Mouse (Mus musculus) liver, embryonic 13.5 days (tissue): ENCODE data around the gene Inka1. TPM values are rescaled to one million over a fixed set of nuclear protein-coding genes. Genes with fewer than 3 reads are reported as not detected.

Experiments
- polyA plus RNA-seq: library from polyadenylated mRNA; unstranded; fragments of >200 nt; fragmentation: Nextera tagmentation; extraction: Ambion mirVana; gene quantifications from 2 replicates; pipeline ENCODE4 v1.2.1, GENCODE M21; 2015

Inka1 gene
- polyA plus RNA-seq, 1 experiment from 2014 or later: 60.5 TPM

Other genes starting within 250 kb of the Inka1 start
- gene Rbm5, start 214.9 kb downstream of the Inka1 start, polyA plus RNA-seq: 64.7 and 75.5 TPM in 2 replicates
- 30.4 and 36.2 TPM in 2 replicates for gene Rbm6, start 112.6 kb downstream of the Inka1 start, polyA plus RNA-seq
- 5.6 and 5.8 TPM in 2 replicates for gene Mon1a, start 97.7 kb downstream of the Inka1 start, polyA plus RNA-seq
- 0.68 and 0.71 TPM in 2 replicates for gene Mst1r, start 79.0 kb downstream of the Inka1 start, polyA plus RNA-seq
- not detected in 2 replicates for gene Actl11, start 57.4 kb downstream of the Inka1 start, polyA plus RNA-seq
- gene Camkv, start 50.2 kb downstream of the Inka1 start, polyA plus RNA-seq: 0.13 and 0.28 TPM in 2 replicates
- gene Traip, start 35.7 kb downstream of the Inka1 start, polyA plus RNA-seq: 17.3 and 18.9 TPM in 2 replicates
- 56.5 and 56.9 TPM in 2 replicates for gene Uba7, start 10.4 kb downstream of the Inka1 start, polyA plus RNA-seq
- 0.53 and 0.56 TPM in 2 replicates for gene Gm20661, start 2.8 kb downstream of the Inka1 start, polyA plus RNA-seq
- gene Cdhr4, start 6.6 kb upstream of the Inka1 start, polyA plus RNA-seq: 1.1 and 1.2 TPM in 2 replicates
- gene Gm20662, start 10.5 kb upstream of the Inka1 start, polyA plus RNA-seq: 0.44 and 0.48 TPM in 2 replicates
- gene Ip6k1, start 16.6 kb upstream of the Inka1 start, polyA plus RNA-seq: 29.3 and 30.9 TPM in 2 replicates
- gene Gmppb, start 63.4 kb upstream of the Inka1 start, polyA plus RNA-seq: 21.0 TPM in 2 replicates
- 1.2 and 1.4 TPM in 2 replicates for gene Amigo3, start 67.3 kb upstream of the Inka1 start, polyA plus RNA-seq
- gene Mst1, start 94.6 kb upstream of the Inka1 start, polyA plus RNA-seq: 15.5 and 18.6 TPM in 2 replicates
- gene Rnf123, start 97.5 kb upstream of the Inka1 start, polyA plus RNA-seq: 80.8 and 88.0 TPM in 2 replicates
- 176 and 195 TPM in 2 replicates for gene Apeh, start 108.7 kb upstream of the Inka1 start, polyA plus RNA-seq
- gene Bsn, start 204.5 kb upstream of the Inka1 start, polyA plus RNA-seq: 2.3 and 2.5 TPM in 2 replicates